Mouse (Mus musculus) yolk sac, embryonic 10.5 days (tissue): ENCODE results near the gene Sys1.

ENCODE experiments used
- DNase-seq: peaks from one replicate; pipeline ENCODE4 v3.0.0-alpha.2; 2017; ENCODE audit warnings: low spot score

The Sys1 gene

GRCm38 (mm10) chr2:164435216-164436090, 21.3 kb upstream of the Sys1 start:
- DNase-seq: no peak

- no peak for DNase-seq
These were observed 20.4 kb upstream of the Sys1 start for GRCm38 (mm10) chr2:164436215-164436913.

GRCm38 (mm10) chr2:164436961-164437360, 19.8 kb upstream of the Sys1 start:
- no peak for DNase-seq

- peak; percentile 76 for DNase-seq
These were observed 19.1 kb upstream of the Sys1 start for GRCm38 (mm10) chr2:164437710-164438109.

GRCm38 (mm10) chr2:164438257-164438656, 18.5 kb upstream of the Sys1 start:
- DNase-seq: peak; percentile 75

- no peak for DNase-seq
These were observed 17.8 kb upstream of the Sys1 start for GRCm38 (mm10) chr2:164439001-164439421.

- no peak for DNase-seq
These were observed 16.4 kb upstream of the Sys1 start for GRCm38 (mm10) chr2:164440314-164440713.

- no peak for DNase-seq
These were observed 15.6 kb upstream of the Sys1 start for GRCm38 (mm10) chr2:164441155-164441554.

- no peak for DNase-seq
These were observed 15.0 kb upstream of the Sys1 start for GRCm38 (mm10) chr2:164441731-164442130.

GRCm38 (mm10) chr2:164442315-164443050, 14.3 kb upstream of the Sys1 start:
- no peak for DNase-seq

GRCm38 (mm10) chr2:164443051-164443437, 13.7 kb upstream of the Sys1 start:
- DNase-seq: peak; percentile 90

- DNase-seq: peak; percentile 49
These were observed 13.2 kb upstream of the Sys1 start, which contains the start of gene Sdc4 for GRCm38 (mm10) chr2:164443460-164444000. Sdc4 (minus strand) TSS chr2:164443887.

- no peak for DNase-seq
These were observed 12.1 kb upstream of the Sys1 start for GRCm38 (mm10) chr2:164444701-164445100.

- no peak for DNase-seq
These were observed 11.2 kb upstream of the Sys1 start for GRCm38 (mm10) chr2:164445399-164446085.

- DNase-seq: no peak
These were observed 10.7 kb upstream of the Sys1 start for GRCm38 (mm10) chr2:164446086-164446469.

GRCm38 (mm10) chr2:164448140-164448539, 8.6 kb upstream of the Sys1 start:
- DNase-seq: no peak

GRCm38 (mm10) chr2:164448921-164449320, 7.8 kb upstream of the Sys1 start:
- DNase-seq: no peak

GRCm38 (mm10) chr2:164449341-164450042, 7.3 kb upstream of the Sys1 start:
- no peak for DNase-seq

- no peak for DNase-seq
These were observed 4.6 kb upstream of the Sys1 start for GRCm38 (mm10) chr2:164452000-164452676.

- no peak for DNase-seq
These were observed 3.6 kb upstream of the Sys1 start for GRCm38 (mm10) chr2:164453047-164453757.
